Mouse (Mus musculus) right cerebral cortex, adult 2 months (tissue): ENCODE data around the gene Tmem168.

Experiments
- DNase-seq, 2 experiments: peaks; one replicate each; pipeline ENCODE4 v3.0.0; 2021 to 2022; ENCODE audit warnings: low spot score in 2 of 2

Gene Tmem168

DNA sequence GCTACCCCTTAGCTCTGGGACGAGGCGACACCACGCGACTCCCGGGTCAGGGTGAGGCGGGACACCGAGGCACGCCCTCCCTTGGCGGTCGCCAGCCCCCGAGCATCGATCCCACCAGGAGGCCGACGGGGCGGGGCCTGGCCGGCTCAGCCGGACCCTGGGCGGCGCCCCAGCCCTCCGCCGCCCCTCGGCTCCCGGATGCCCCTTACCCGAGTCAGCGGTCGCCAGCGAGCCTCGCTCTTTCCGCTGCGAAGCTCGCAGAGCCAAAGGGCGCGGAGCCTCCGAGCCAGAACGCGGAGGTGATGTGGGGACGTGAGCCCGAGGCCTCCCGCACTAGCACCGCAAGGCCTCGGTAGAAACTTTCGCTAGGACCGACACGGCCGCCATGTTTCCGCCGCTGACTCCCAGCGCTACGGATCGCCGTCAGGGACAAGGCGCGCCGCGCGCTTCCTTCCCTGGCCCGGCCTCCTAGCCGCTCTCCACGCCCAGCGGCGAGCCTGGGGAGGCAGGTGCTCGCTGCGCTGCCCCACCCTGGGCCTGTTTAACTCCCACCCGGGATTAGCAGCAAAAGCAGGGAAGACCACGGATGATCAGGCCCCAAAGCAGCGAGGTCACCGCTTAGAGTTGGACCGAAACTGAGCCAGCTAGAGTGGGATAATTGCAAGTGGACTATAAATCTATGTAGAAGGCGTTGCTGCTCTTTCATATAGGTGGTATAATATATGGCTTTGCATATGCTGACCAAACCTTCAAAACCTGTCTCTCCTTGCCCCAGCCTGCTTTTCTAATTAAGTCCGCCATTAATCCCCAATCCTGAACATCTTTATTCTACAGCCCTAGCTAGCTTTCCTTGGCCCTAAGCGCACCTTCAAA is at the start of gene Tmem168:
Gene Tmem168 (minus strand): TSS at position 480 of the 873 bp plus-strand sequence.
- DNase-seq = peak; percentile 96 to 98

DNA sequence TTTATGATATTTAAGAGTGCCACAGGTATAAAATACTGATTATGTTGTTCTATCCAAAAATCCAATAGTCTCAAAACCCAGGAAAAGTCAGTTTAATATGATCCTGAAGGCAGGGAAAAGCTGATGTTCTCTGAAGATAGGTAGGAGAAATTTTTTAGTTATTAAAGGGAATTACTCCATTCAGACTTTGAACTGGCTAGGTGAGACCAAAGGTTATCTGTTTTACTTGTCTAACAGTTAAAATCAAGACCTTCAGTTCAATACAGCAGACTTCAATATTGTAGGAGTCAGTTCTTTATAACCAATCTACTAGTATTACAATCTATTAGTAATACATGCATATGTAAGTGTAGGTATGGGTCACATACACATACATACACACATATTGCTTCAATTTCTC is 46.2 kb upstream of the Tmem168 start:
- DNase-seq = no peak

DNA sequence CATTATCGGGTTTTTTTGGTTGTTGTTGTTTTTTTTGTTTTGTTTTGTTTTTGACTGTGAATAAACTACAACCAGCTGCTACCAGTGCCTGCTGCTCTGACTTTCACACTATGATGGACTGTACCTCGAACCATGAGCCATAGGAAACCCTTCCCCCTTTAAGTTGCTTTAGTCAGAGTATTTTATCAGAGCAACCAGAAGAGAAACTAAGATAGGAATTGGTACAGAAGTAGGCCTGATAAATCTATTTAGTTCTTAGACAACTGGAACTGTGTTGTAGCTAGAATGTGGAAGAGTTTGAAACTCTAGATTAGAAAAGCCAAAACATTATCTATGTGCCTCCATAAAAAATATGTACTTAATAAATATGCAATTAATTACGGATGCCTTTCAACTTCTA is 44.4 kb upstream of the Tmem168 start:
- no peak for DNase-seq

DNA sequence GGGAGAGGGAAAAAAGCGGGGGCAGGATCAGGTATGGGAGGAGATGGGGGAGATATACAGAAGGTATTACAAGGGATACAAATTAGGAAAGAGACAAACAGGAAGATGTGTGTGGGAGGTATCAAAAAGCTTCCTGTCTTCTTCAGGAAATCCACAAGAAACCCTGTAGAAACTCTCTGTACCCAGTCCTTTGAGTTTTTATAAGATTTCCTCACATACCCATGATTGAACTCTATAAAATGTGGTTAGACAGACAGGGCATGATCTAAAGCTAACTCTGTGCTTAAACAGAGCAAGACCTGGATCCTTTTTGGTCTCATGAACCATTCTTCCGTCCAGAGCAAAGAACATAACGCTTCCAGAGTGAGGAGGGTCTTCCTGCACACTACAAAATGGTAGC is 43.0 kb upstream of the Tmem168 start:
- DNase-seq = no peak

DNA sequence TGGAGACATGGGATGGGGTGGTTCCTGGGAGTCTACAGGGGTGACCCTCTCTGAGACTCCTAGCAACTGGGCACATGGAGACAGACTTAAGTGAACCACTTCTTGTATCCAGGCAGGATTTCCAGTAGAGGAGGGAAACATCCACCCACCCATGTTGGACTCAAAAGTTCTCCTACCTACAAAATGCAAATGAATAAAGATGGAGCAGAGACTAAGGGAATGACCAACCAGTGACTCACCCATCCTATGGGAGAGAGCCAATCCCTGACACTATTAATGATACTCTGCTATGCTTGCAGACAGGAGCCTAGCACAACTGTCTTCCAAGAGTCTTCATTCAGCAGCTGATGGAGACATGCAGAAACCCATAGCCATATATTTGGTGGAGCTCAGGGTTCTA is 40.4 kb upstream of the Tmem168 start:
- no peak for DNase-seq

DNA sequence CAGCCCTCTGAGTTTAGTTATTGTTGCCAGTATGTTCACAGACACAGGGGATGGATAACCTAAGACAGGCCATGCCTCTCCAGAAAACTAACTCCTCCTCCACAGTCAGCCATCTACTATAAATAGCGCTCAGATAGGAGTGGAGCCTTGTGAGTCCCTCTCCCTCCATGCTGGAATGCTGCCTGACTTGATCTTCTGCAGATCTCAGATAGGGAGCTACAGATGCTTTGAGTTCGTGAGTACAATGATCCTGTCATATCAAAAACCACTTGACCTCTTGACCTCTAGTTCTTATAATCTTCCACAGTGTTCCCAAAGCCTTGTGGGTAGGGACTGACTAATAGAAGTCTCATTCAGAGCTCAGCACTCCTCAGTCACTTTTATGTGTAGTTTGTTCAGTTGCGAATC is 28.7 kb upstream of the Tmem168 start:
- no peak for DNase-seq

DNA sequence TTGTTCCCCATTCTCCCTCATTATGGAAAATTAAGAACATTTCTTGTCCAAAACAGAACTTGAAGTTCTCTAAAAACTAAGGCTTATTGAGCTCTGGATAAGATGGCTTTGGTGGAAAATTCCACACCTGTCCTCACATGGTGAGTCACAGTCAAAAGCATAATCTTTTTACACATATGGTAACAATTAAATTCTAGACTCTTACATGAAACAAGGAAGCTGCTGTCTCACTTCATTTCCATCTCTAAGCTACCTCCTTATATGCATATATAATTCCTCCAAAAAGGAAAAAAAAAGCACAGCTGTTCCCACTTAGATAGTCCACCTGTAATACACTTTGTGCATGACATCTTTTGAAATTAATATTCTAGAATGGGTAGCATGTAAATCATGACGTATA is 24.7 kb upstream of the Tmem168 start:
- no peak for DNase-seq

DNA sequence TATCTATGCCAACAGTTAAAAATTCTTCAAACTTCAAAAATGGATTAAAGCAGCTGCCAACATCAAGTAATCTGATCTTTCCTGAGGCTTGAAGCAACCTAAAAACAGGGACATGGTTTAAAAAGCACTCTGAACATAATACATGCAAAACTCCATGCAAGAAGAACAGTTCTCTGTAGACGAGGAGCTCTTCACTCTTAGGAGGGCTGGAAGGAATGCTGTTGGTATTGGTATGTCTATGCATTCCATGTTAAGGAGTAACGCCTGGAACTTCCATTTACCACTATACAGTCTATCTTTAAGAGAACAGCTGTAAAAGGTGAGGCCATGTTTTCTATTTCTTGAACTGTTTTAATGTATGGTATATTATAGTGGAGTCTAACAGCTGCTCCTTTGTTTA is 22.7 kb upstream of the Tmem168 start:
- no peak for DNase-seq

DNA sequence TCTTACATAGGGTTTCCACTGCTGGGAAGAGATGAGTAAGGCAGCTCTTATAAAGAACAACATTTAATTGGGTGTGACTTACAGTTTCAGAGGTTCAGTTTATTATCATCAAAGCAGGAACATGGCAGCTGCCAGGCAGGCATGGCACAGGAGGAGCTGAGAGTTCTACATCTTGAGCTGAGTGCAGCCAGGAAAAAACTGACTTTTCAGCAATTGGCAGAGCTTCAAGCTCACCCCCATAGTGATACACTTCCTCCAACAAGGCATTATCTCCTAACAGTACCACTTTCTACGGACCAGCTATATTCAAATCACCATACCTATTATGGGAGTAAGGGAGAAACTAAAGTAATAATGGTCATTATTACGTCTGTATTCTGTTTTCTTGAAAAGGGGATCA is 11.7 kb upstream of the Tmem168 start:
- DNase-seq = no peak

DNA sequence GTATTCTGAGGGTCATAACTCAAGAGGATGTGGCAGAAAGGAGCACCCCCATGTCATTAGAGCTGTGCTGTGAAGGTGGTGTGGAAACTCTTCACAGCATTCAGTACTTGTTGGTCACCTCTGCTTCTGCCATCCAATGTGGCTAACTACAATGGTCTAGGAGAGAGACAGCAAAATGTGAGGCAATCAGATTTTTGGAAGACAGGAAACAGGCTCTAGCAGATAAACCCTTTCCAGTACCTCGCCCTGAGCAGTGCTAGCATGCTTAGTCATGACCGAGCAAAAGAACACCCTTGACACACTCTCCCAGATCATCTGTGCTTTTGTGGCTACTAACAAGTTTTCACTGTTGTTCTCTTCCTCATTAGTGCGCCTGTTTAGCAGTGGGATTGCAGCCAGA is 9.2 kb upstream of the Tmem168 start:
- no peak for DNase-seq

DNA sequence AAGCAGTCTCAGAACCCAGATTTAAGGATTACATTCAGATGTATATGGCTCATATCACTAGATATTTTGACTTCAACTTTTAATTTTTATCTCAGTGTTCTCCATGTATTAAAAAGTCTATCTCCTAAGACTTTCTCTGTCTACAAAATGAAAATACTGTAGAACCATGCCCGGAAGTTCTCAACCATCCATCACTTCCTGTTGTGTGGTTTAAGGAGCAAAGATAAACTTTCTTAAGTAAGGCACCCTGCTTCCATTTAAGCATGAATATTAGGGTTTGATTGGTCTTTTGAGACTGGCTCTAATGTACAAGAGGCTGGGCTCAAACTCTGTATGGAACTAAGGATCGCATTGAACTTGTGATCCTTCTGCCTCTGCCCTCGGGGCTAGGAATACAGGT is 6.7 kb upstream of the Tmem168 start:
- DNase-seq = no peak

DNA sequence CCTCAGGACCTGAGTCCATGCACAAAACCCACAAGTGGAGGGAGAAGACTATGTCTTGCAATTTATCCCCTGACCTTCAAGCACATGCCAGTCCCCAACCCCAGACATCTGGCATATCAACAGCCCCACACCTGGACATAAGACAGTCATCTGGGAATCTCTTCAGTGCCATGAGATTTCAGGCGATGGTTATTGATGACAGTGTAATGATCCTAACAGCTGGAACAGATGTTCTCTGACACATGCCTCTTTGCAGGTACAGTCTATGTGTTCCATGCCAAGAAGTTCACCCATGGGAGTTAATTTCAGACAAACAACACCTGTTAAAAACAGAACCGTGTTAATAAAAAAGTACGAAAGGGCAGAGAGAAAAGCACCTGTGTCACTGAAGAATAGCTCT is 5.8 kb upstream of the Tmem168 start:
- DNase-seq = no peak

DNA sequence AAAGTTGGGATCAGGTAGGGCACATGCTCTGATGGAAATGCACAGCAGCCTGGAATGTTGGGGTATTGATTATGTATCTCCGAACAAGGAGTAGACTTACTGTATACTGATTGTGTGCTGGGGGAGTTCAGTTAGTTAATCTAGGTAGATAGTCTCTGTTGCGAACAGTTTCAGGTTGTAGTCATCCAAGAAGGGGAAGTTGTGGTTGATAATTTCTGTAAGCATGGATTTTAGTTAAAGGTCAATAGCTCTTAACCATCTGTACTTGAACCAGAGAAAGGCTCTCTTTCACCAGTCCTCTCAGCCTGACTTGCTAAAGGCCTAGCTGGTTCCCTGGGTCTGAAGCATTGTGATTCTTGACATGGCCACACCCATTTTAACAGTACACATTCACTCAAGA is 3.0 kb upstream of the Tmem168 start:
- DNase-seq = no peak

DNA sequence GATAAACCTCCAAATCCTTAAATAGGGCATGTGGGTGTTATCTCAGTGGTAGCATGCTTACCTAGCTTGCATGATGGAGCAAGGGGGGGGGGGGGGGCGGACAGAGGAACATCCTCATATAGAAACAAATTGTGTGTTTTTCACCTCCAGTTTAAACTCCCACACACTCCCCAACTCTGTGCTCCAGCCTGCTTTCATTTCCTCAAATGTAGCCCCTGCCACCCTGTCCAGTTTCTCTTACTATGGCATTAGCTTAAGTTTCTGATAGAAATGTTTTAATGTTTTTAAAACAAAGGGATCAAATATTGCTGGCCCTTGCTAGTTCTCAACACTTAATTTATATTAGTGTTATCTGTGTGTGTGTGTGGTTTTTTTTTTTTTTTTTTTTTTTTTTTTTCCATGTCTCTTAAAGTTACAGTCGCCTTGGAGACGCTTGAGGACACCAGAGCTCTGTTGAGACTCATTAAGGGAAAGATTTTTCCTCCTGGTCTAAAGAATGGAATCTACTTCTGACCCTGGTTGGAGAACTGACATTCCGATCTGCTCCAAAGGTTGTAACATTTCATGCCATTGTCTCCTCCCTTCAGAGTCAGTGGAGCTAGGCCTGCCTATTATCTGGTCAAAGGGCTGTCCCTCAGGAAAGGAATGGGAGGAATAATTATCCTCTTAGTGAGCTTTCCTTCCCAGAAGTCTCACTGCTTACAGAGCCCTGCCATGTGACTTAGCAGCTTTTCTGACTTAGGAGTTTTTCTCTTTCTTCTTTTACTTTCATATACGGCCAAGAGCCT is 1.6 kb upstream of the Tmem168 start:
- DNase-seq = no peak

DNA sequence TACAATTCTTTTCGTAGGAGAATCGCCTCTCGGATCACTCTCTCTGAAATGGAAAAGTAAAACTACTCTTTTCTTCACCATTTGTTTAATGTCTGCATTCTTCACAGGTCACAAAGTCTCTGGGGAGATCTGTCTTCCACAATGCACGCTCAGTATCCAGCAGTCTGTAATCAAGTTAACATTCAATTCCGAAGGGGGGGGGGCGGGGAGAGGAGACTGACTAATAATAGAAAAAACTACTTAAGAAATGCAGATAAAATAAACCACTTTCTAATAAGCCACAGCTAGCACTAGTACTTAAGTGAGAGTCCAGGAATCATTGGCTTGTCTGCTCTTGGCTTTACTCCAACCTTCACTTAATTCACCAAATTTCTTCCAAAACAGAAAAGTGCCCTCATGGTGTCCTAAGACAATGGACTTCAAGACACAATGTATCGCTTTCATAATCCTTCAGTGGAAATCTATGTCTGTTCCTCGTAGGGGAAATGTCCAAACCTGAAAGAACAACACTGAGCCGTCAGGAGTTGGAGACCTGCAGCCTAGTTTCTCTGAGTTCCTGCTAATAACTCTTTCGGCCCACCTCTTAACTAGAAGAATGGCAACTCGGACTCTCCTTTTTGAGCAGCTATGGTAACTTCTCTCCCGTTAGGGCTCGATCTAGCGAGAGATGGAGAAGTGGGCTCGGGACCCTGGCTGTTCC is 829 bp downstream of the Tmem168 start:
- DNase-seq = peak in 1 of 2 experiments; percentile 16

DNA sequence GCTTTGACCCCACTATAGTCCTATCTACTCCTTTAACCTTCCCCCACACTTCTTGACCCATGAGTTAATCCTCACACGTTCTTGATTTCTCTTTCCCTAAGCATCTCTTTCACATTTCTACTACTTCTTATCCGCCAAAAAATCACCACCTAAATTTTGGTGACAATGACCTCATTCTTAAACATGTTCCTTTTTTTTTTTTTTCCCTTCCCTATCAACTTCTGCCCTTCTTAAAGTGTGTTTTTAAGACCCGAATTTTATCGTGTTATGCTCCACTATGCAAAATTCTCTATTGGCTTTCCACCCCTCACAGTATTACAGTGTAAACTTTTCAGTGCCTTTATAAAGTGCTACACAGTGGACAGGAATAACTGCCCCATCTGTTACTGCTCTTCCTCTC is 1.5 kb downstream of the Tmem168 start:
- no peak for DNase-seq

DNA sequence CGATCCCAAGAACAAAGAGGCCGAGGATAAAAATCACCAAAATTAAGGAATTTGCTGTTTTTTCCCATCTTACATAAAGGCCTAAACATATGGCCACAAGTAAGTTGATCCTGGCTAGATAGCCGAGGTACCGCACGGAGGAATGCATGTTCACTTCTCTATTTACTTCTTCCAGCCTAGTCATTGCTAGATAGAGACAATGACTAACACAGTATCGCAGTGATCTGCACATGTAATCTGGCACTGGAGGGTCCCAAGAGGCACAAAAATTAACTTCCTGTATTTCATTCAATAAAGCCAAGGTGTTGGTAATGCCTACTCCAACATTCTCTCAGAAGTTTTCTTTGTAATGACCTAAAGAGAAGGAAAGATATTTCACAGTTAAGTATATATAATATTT is 4.8 kb downstream of the Tmem168 start:
- no peak for DNase-seq

DNA sequence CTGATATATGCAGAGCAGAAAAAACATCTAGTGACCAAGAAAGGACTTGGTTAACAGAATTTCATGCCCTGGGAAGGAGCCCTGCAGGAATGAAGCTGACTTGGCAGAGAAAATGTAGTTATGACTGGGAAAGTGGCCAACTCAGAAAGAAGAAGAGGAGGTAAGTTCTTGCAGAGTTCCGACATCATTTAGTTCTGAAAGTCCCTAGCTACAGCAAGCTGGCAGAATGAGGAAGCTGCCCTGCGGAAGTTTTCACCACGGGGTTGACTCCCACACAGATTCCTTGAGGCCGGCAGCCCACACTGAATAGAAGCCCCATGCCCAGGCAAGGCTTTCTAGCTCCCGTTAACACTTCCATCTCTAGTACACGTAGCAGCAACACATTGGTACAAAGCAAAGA is 6.3 kb downstream of the Tmem168 start:
- peak; percentile 48 to 58 for DNase-seq

DNA sequence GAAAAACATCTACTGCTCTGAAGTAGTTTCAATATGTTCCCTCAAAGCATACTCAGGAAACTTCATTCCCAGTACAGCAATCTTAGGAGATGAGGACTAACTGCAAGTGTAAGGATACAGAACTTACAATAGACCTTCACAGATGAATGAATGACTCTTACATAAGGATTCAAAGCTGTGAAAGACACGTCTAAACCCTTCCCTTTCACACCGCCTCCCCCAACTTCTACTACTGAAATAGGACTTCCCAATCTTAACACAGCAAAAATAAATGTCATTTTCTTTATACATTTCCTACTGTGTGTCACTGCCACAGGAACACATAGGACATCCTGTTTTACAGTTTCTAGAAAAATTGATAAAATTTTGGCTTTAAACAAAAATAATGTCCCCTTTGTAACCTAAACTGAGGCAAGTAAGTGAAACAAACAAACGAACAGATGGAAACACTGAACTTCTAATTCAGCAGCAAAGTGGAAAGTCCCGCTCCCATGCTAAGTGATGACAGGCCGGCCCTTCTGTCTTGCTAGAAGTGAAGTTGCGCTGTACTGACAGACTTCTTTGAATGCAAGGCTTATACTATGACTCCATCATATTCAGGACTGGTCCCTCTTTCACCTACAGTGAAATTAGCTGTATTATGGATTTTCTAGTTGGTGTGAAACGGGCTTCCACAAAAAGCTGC is 9.5 kb downstream of the Tmem168 start:
- peak in 1 of 2 experiments; percentile 16 for DNase-seq

DNA sequence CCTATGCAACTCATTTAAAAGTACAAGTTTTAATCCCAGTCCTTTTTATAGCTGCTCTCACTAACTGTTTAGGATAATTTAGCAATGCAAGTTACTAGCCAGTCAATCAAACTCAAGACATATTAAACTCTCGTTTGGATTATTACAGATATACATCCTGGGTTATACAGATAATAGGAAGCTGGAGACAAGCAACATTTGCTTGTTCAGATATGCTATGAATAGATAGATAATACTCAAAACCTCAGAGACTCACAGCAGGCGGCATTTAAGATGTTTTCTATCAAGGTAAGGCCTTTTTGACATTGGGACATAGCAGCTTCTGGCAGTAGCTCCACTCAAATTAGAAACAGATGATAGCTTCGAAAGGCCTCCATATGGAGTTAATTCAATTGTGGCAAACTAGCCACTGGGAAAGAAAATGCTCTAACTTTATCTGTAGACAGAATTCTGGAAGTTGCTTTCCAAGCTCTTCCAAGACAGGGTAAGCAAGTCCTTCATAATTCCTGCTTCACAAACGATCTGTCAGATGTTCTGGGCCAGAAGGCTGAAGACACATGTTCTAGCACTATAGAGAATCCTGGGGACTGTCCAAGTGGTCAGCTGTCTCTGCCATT is 15.1 kb downstream of the Tmem168 start:
- DNase-seq = no peak

DNA sequence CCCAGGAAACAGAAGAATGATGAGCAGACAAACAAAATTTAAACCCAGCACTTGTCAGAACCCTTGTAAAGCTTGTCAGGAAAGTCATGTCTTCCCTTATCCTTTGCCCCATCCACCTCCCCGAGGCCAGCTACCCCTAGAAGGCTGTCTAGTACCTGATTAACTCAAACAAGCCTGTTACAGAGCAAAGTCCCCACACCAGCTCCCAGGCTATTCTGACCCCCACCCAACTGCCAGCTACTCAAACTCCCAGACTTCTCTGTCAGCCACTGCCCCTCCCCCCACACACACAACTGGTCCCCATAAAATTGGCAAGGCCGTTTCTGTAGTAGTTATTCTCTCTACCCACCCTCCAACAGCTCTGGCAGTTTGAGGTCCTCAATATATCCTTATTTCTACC is 21.3 kb downstream of the Tmem168 start:
- no peak for DNase-seq
